Mouse (Mus musculus): Measurements from ENCODE around the gene Vipr1. TPM values are rescaled to one million over a fixed set of nuclear protein-coding genes. Genes with fewer than 3 reads are reported as not detected.

Vipr1 gene
- polyA plus RNA-seq, 1 experiment from 2014 or later: 0.46 TPM

GRCm38 (mm10) chr9:121710584-121710975, 68.1 kb downstream of the Vipr1 start:
- Histone ChIP-seq H3K4me2 (ENCODE audit: low read length) (peak overlapping the region; percentile 76), H3K9ac (ENCODE audit: low read length) (peak overlapping the region; percentile 93), H3K36me3 (ENCODE audit: control insufficient read depth, insufficient read depth, low read length) (peaks cover 9% of the 10 kb centered on the region), H3K4me3 (ENCODE audit: low read depth, low read length) (peak overlapping the region; percentile 95), H3K4me1 (ENCODE audit: control insufficient read depth, insufficient read depth, low read length) (peaks cover 9% of the 10 kb centered on the region), H3K9me3 (replicated peaks; ENCODE audit: control insufficient read depth, low read length) (no peaks in the 10 kb centered on the region), H3K27ac (ENCODE audit: low read depth, low read length) (peak overlapping the region; percentile 88), H3K27me3 (replicated peaks; ENCODE audit: control insufficient read depth, insufficient read depth, low read length) (no peaks in the 10 kb centered on the region)
- DNase-seq (ENCODE audit: low spot score) (no peak), ATAC-seq (peak; percentile 28; the same call in 1 of the 2 replicates)
- WGBS: under 1% methylated on average over 18 of the region's 18 CpGs

DNA sequence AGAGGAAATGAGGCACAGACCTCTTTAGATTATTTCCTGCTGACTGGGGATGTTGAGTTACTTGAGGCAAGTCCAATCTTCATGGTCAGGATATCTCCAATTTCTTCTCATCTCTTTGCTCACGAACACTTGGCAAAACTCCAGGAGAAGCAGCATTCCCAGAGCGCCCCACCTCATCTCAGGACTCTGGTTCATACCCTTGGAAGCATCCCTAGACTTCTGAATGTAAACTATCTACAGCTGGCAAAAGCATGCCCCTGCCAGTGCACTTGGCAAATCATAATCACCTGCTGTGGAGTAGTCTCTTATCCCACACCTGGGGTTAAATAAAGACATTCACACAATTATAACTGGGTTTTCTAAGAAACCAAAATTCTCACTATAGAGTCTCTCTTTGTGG, 74.5 kb downstream of the Vipr1 start:
- H3K4me2 ChIP-seq (ENCODE audit: low read length): no peak overlapping the region
- no peak overlapping the region for H3K9ac ChIP-seq (ENCODE audit: low read length)
- H3K9me3 ChIP-seq (replicated peaks; ENCODE audit: control insufficient read depth, low read length): 0 out of 2 replicates have a peak, but pooled peaks cover 2% of the 10 kb centered on the region
- H3K27me3 ChIP-seq (replicated peaks; ENCODE audit: control insufficient read depth, insufficient read depth, low read length): no peaks in the 10 kb centered on the region
- peaks cover 10% of the 10 kb centered on the region for H3K4me1 ChIP-seq (ENCODE audit: control insufficient read depth, insufficient read depth, low read length)
- ATAC-seq (no peak), DNase-seq (ENCODE audit: low spot score) (no peak)
- WGBS: 86% methylated on average over 2 of the region's 2 CpGs
- no peak overlapping the region for H3K4me3 ChIP-seq (ENCODE audit: low read depth, low read length)
- no peak overlapping the region for H3K27ac ChIP-seq (ENCODE audit: low read depth, low read length)
- peaks cover 9% of the 10 kb centered on the region for H3K36me3 ChIP-seq (ENCODE audit: control insufficient read depth, insufficient read depth, low read length)

DNA sequence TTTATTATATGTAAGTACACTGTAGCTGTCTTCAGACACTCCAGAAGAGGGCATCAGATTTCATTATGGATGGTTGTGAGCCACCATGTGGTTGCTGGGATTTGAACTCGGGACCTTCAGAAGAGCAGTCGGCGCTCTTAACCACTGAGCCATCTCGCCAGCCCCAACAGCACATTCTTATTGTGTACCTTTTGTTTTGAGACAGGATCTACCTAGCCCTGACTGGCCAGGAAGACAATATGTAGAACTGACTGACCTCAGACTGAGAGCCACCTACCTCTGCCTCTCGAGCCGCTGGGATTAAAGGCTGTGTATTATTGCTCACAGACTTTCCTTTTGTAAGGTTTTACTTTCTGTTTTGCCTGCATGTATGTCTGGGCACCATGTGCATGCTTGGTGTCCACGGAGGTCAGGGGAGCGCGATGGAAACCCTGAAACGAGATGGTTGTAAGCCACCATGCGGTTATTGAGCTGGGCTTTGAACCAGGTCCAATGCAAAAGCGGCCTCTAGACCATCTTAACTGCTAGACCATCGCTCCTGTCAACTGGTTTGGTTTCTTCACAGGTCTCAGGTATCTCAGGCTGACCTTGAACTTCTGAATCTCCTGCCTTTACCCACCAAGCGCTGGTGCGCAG, 75.7 kb downstream of the Vipr1 start:
- Histone ChIP-seq H3K36me3 (ENCODE audit: control insufficient read depth, insufficient read depth, low read length) (0 out of 2 replicates have a peak, but pooled peaks cover 3% of the 10 kb centered on the region), H3K27ac (ENCODE audit: low read depth, low read length) (peak overlapping the region; percentile 88), H3K4me1 (ENCODE audit: control insufficient read depth, insufficient read depth, low read length) (peaks cover 10% of the 10 kb centered on the region), H3K9me3 (replicated peaks; ENCODE audit: control insufficient read depth, low read length) (0 out of 2 replicates have a peak, but pooled peaks cover 2% of the 10 kb centered on the region), H3K4me3 (ENCODE audit: low read depth, low read length) (peak overlapping the region; percentile 94), H3K9ac (ENCODE audit: low read length) (peak overlapping the region; percentile 79), H3K4me2 (ENCODE audit: low read length) (peak overlapping the region; percentile 77), H3K27me3 (replicated peaks; ENCODE audit: control insufficient read depth, insufficient read depth, low read length) (no peaks in the 10 kb centered on the region)
- WGBS: 67% methylated on average over 15 of the region's 15 CpGs
- ATAC-seq (peak; percentile 2; the same call in 1 of the 2 replicates), DNase-seq (ENCODE audit: low spot score) (no peak)

DNA sequence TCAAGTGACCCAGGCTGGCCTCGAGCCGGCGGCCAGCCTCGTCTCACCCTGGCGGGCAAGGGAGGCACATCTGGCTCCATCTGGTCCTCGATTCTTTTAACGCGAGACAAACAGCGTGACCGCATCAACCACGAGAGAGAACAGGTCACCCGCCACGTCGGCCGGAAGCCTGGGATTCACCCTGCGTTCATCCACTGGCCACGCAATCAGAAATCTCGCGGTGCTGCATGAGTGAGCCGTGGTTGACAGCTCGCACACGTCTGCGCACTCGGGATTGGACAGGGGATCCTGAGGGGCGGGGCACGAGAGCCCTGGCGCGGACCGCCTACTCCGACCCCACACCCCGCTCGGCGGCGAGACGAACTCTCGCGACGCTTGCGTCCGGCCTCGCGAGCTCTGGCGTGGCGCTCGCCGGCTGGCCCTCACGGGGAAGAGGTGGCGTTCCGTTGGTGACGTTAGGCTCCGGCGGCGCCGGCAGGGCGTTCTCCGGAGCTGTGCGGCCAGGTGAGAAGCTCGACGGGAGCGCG, 76.3 kb downstream of the Vipr1 start, which contains the start of gene Nktr:
Gene Nktr, plus strand, starts transcription at position 378 of the 527 bp plus-strand sequence.
- H3K4me2 ChIP-seq (ENCODE audit: low read length): peak within 1 kb of the TSS; percentile 95
- peaks cover 10% of the 10 kb centered on the region for H3K4me1 ChIP-seq (ENCODE audit: control insufficient read depth, insufficient read depth, low read length)
- peak; percentile 99 for DNase-seq (ENCODE audit: low spot score)
- peak within 1 kb of the TSS; percentile 94 for H3K4me3 ChIP-seq (ENCODE audit: low read depth, low read length)
- peak within 1 kb of the TSS; percentile 91 for H3K27ac ChIP-seq (ENCODE audit: low read depth, low read length)
- peak; percentile 100 for ATAC-seq
- no peaks in the 10 kb centered on the region for H3K27me3 ChIP-seq (replicated peaks; ENCODE audit: control insufficient read depth, insufficient read depth, low read length)
- no peaks in the 10 kb centered on the region for H3K36me3 ChIP-seq (ENCODE audit: control insufficient read depth, insufficient read depth, low read length)
- H3K9ac ChIP-seq (ENCODE audit: low read length): peak within 1 kb of the TSS; percentile 95
- H3K9me3 ChIP-seq (replicated peaks; ENCODE audit: control insufficient read depth, low read length): 0 out of 2 replicates have a peak, but pooled peaks cover 2% of the 10 kb centered on the region
- WGBS: under 1% methylated on average over 51 of the region's 61 CpGs

DNA sequence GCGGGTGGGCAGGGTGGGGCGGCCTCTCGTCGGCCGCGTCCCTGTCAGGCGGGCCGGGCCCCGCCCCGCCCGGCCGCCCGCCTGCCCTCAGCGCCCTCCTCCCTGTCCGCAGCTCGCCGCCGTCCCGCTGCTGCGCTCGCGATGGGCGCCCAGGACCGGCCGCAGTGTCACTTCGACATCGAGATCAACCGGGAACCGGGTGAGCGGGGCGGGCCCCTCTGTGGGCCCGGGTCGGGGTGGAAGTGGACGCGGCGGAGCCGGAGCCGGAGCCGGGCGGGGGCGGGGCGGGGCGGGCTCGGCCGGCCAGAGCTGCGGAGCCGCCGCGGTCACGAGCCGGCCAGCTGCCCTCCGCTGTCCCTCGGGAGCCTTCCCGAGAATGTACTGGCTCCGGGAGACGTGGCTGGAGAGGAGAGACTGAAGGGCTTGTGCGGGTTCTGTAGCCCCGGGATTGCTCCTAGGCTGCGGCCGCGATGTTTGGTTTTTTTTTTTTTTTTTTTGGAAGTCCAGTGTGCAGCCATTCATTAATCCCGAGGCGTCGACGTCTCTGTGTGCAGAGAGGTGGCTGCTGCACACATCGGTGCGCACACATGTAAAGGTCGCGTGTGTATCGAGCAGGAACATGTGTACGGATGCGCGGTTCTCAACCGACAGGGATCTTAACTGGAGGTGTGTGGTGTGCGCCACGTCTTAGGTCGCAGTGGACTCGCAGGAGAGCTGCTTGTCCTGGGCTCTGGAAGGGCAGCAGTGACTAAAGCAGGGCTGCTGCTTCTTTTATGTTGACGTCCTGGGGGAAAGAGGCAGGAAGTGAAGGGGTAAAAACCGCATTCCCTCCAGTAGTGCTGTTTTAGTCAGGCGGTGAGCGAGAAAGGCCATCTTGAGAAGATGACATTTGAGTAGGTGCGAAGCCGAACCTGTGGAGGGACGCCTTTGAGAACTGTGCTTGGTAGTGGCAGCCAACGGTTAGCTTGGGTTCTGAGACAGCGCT, 77.1 kb downstream of the Vipr1 start:
- Histone ChIP-seq H3K27me3 (replicated peaks; ENCODE audit: control insufficient read depth, insufficient read depth, low read length) (no peaks in the 10 kb centered on the region), H3K9ac (ENCODE audit: low read length) (peak overlapping the region; percentile 95), H3K27ac (ENCODE audit: low read depth, low read length) (peak overlapping the region; percentile 91), H3K9me3 (replicated peaks; ENCODE audit: control insufficient read depth, low read length) (0 out of 2 replicates have a peak, but pooled peaks cover 2% of the 10 kb centered on the region), H3K4me1 (ENCODE audit: control insufficient read depth, insufficient read depth, low read length) (peaks cover 10% of the 10 kb centered on the region), H3K36me3 (ENCODE audit: control insufficient read depth, insufficient read depth, low read length) (no peaks in the 10 kb centered on the region), H3K4me3 (ENCODE audit: low read depth, low read length) (peak overlapping the region; percentile 94), H3K4me2 (ENCODE audit: low read length) (peak overlapping the region; percentile 95)
- DNase-seq (ENCODE audit: low spot score) (peak; percentile 44), ATAC-seq (peak; percentile 71; the same call in 1 of the 2 replicates)
- 1% methylated on average over 50 of the region's 87 CpGs for WGBS

Other genes with a start within 250 kb of the Vipr1 start
- 27.1 and 30.2 TPM in 2 replicates for gene Cck, start 147.0 kb upstream of the Vipr1 start, polyA plus RNA-seq (2014; fragmentation: Nextera tagmentation; extraction: Ambion mirVana)
- 0.18 TPM in 1 of 2 replicates, not detected in the other for gene Lyzl4, start 620 bp upstream of the Vipr1 start, polyA plus RNA-seq (2014; fragmentation: Nextera tagmentation; extraction: Ambion mirVana)
- gene Sec22c, start 62.8 kb downstream of the Vipr1 start, polyA plus RNA-seq (2014; fragmentation: Nextera tagmentation; extraction: Ambion mirVana): 20.5 and 24.1 TPM in 2 replicates
- 149 and 186 TPM in 2 replicates for gene Ss18l2, start 67.6 kb downstream of the Vipr1 start, polyA plus RNA-seq (2014; fragmentation: Nextera tagmentation; extraction: Ambion mirVana)
- 41.5 and 53.0 TPM in 2 replicates for gene Nktr, start 76.5 kb downstream of the Vipr1 start, polyA plus RNA-seq (2014; fragmentation: Nextera tagmentation; extraction: Ambion mirVana)
- 7.4 and 9.5 TPM in 2 replicates for gene Zfp651, start 116.6 kb downstream of the Vipr1 start, polyA plus RNA-seq (2014; fragmentation: Nextera tagmentation; extraction: Ambion mirVana)
- 0.49 and 0.60 TPM in 2 replicates for gene Klhl40, start 134.9 kb downstream of the Vipr1 start, polyA plus RNA-seq (2014; fragmentation: Nextera tagmentation; extraction: Ambion mirVana)
- gene Hhatl, start 149.8 kb downstream of the Vipr1 start, polyA plus RNA-seq (2014; fragmentation: Nextera tagmentation; extraction: Ambion mirVana): not detected in 2 replicates
- gene Ccdc13, start 196.7 kb downstream of the Vipr1 start, polyA plus RNA-seq (2014; fragmentation: Nextera tagmentation; extraction: Ambion mirVana): 2.7 and 3.0 TPM in 2 replicates
- gene Higd1a, start 215.6 kb downstream of the Vipr1 start, polyA plus RNA-seq (2014; fragmentation: Nextera tagmentation; extraction: Ambion mirVana): 114 and 151 TPM in 2 replicates